Mouse (Mus musculus) spleen, adult 2 months (tissue): ENCODE data around the gene Pim3. TPM values are rescaled to one million over a fixed set of nuclear protein-coding genes. Genes with fewer than 3 reads are reported as not detected.

Experiments used
- DNase-seq, 2 experiments: peaks; one replicate each; pipeline versions ENCODE4 v3.0.0 to v3.0.0-alpha.2; 2012 to 2021; ENCODE audit warnings: low spot score in 2 of 2, low read depth in 1 of 2
- H3K27ac ChIP-seq: fragments of 200-500 bp; 2 replicates; pipeline ENCODE4 v1.5.1; 2012; ENCODE audit warnings: low read length, inconsistent platforms; ENCODE audit not compliant: insufficient read depth
- H3K27me3 ChIP-seq: fragments of 200-500 bp; 2 replicates; pipeline ENCODE4 v1.6.1; 2012; ENCODE audit warnings: mild to moderate bottlenecking, moderate library complexity, low read length, inconsistent platforms; ENCODE audit not compliant: control insufficient read depth, insufficient read depth
- H3K36me3 ChIP-seq: fragments of 200-500 bp; 2 replicates; pipeline ENCODE4 v1.6.1; 2012; ENCODE audit warnings: mild to moderate bottlenecking, low read length, inconsistent platforms; ENCODE audit not compliant: control insufficient read depth, insufficient read depth
- H3K4me1 ChIP-seq: fragments of 200-500 bp; 2 replicates; pipeline ENCODE4 v1.6.1; 2011; ENCODE audit warnings: inconsistent platforms; ENCODE audit not compliant: control insufficient read depth, insufficient read depth, insufficient read length
- H3K4me3 ChIP-seq: fragments of 200-500 bp; 2 replicates; pipeline ENCODE4 v1.5.1; 2011; ENCODE audit warnings: mild to moderate bottlenecking, inconsistent platforms; ENCODE audit not compliant: insufficient read depth, insufficient read length; ENCODE audit errors: extremely low read depth
- CTCF ChIP-seq: fragments of 200-500 bp; IDR thresholded peaks from 2 replicates; pipeline ENCODE4 v1.5.1; 2011; ENCODE audit warnings: mild to moderate bottlenecking, inconsistent platforms; ENCODE audit not compliant: insufficient read depth, insufficient read length, insufficient replicate concordance; ENCODE audit errors: extremely low read depth
- POLR2A ChIP-seq: fragments of 200-500 bp; IDR thresholded peaks from 2 replicates; pipeline ENCODE4 v1.6.1; 2011; ENCODE audit warnings: low read depth, low read length, inconsistent platforms
- WGBS: fragments of 180-500 bp; shearing (Covaris S2); methylation state at CpG from one replicate; pipeline ENCODE4 v1.1.7; 2018; 5-methylcytosine and 5-hydroxymethylcytosine counted together
- polyA plus RNA-seq: library from polyadenylated mRNA; depleted of rRNA; stranded (reverse); fragments of >200 nt; gene quantifications from 2 replicates; pipeline ENCODE4 v1.2.3, GENCODE M21; 2012

The Pim3 gene
- polyA plus RNA-seq, 1 experiment = 16.2 TPM

DNA sequence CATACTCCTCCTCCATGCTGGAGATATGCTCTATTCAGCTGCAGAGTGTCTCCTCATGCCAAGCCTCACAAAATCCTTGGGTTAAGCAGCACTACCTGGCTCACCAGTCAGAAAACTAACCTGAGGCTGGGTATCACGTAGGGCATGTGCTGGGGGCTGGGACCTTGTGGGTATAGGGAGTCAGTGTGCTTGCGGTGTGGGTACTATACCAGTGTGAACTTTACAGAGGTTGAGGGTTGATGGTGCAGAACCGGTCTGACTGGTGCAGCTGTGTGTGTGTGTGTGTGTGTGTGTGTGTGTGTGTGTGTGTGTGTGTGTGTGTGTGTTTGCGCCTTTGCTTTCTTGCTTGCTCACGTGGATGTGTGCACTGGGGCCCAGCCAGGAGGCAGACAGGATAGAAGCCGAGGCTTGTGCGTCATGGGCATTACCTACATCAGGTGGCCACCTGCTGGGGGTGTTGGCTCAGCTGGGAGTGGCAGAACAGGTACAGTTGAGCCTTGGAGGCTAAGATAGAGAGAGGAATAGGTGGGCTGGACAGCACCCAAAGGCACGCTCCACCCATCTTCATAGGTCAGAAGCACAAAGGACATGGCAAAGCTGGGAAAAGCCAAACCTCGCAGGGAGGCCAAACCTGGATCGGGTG, 10.4 kb upstream of the Pim3 start:
- TF ChIP-seq POLR2A = no peak
- TF ChIP-seq CTCF = no peak
- no peak overlapping the region for H3K4me3 ChIP-seq
- WGBS = 75% methylated on average over 9 of the region's 10 CpGs
- H3K36me3 ChIP-seq = no peaks in the 10 kb centered on the region
- DNase-seq = no peak
- no peak overlapping the region for H3K27ac ChIP-seq
- no peaks in the 10 kb centered on the region; the same call in 1 of the 2 replicates for H3K4me1 ChIP-seq
- H3K27me3 ChIP-seq = no peaks in the 10 kb centered on the region

DNA sequence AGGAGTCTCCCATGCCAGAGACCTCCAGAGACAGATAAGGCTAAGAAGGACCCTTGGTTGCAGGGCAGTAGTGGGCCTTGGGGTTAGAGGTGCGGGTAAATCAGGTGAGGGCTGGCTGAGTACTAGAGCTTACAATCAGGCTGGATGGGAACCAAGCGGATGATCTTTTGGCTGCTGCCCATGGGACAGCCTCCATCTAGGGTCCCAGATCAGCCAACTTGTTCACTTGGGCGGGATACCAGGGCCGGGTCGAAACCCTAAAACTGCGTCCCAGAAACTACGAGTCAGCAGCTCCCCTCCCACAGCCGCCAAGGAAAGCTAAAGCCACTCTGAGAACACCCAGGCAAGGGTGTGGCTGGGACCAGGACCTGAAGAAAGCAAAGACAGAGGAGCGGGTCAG, 8.9 kb upstream of the Pim3 start:
- no peaks in the 10 kb centered on the region for H3K27me3 ChIP-seq
- no peaks in the 10 kb centered on the region; the same call in 1 of the 2 replicates for H3K4me1 ChIP-seq
- WGBS = 92% methylated on average over 9 of the region's 9 CpGs
- no peaks in the 10 kb centered on the region for H3K36me3 ChIP-seq
- no peak for DNase-seq
- H3K27ac ChIP-seq = no peak overlapping the region
- H3K4me3 ChIP-seq = no peak overlapping the region
- TF ChIP-seq POLR2A = no peak
- no peak for TF ChIP-seq CTCF

DNA sequence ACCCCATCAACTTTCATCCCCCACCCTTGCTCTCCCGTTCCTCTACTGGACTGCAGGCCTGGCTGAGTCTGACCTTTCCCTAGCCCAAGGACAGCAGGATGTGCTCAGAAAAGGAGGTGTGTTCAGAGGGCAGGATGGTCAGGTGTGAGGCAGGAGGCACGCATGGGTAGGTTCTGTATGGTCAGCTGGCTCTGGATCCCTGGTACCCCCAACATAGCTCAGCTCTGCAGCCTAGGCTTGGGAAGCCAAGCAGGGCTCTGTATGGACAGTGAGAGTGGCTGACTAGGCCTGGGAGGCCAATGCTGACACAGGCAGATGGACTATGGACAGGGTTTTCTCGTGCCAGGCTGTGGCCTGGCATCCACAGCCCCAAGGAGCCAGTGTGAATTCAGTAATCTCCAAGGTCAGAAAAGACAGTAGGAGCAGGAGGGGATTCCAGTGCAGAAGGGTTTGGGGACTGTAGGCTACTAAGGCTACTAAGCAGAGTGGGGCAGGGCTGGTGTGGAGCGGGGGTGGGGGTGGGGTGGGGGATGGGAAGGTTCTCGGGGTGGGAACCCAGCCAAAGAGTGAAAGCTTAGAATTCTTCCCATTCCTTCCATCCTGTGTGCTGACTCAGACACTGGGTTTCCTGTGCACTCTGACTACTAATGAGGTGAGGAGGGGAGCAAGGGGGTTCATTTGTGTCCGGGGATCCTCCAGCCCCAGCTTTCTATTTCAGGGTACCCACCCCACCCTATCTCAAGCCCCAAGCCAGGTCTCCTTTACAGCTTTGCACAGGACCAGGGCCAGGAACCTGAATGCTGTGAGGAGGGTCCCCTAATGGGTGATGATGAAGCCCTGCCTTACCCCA, 7.6 kb upstream of the Pim3 start:
- no peaks in the 10 kb centered on the region for H3K36me3 ChIP-seq
- no peaks in the 10 kb centered on the region; the same call in 1 of the 2 replicates for H3K4me1 ChIP-seq
- no peak overlapping the region for H3K4me3 ChIP-seq
- 51% methylated on average over 6 of the region's 6 CpGs for whole genome bisulfite sequencing
- H3K27me3 ChIP-seq = no peaks in the 10 kb centered on the region
- TF ChIP-seq CTCF (no peak), POLR2A (no peak)
- H3K27ac ChIP-seq = no peak overlapping the region
- no peak for DNase-seq

DNA sequence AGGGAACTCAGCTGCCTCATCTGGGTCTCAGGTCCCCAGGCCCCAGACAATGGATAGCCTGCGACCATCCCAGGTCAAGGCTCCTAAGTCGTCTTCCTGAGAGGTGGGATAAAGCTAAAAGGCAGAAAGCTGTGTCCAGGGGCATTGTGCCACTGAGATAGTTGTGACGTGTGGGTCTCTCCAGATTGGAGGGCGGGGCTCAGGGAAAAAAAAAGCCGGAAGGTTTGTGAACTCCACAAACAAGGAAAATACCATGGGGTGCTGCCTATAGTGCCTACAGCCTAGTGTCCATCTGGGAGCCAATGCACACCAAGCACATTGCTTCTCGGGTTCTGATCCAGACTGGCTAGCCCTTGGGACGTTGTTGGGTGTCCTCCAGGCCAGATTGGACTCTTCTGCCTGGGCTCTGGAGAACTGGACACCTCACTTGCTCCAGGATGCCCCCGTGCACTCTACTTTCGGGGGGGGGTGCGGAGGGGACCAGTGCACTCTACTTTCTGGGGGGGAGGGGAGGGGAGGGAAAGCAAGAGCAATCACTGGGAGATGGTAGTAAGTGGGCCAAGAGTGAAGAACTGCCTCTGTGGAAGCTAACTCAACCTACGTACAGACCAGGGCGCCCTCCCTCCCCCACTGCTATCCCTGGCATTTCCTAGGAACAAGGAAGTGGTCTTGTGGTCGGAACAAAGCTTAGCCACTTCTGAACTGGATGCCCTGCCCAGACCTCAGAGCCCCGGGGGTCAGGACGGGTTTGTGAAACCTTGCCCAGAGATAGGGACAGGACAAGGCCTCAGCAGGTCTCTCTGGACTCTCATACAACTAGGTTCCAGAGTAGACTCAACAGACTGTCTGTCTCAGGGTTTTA, 6.8 kb upstream of the Pim3 start:
- Histone ChIP-seq H3K4me1 (no peaks in the 10 kb centered on the region; the same call in 1 of the 2 replicates), H3K27ac (no peak overlapping the region), H3K4me3 (no peak overlapping the region), H3K27me3 (no peaks in the 10 kb centered on the region), H3K36me3 (no peaks in the 10 kb centered on the region)
- 63% methylated on average over 15 of the region's 15 CpGs for WGBS
- TF ChIP-seq POLR2A = no peak
- no peak for TF ChIP-seq CTCF
- DNase-seq = no peak

DNA sequence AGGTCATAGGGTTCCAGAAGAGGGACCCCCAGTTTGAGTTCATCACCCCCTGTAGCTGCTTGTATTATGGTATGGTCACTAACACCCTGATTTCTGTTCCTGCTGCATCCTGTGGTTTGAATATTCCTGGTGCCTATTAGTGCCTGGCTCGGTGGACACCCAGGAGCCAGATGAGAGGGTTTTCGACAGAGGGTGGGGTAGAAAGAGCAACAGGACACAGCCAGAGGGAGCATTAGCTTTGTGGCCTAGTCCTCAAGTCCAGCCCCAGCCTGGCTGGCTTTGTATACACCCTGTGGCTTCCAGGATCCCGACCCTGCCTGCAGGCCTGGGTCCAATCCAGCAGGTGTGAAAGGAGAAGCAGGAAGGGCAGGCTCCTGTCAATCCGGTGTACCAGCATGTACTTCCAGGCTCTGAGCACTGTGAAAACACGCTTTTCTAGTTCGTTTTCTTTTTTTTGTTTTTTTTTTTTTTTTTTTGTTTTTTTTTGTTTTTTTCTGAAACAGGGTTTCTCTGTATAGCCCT, 6.0 kb upstream of the Pim3 start:
- H3K36me3 ChIP-seq = no peaks in the 10 kb centered on the region
- H3K27me3 ChIP-seq = no peaks in the 10 kb centered on the region
- no peak for TF ChIP-seq POLR2A
- TF ChIP-seq CTCF = no peak
- H3K27ac ChIP-seq = no peak overlapping the region
- H3K4me3 ChIP-seq = no peak overlapping the region
- no peak for DNase-seq
- 79% methylated on average over 6 of the region's 6 CpGs for WGBS
- no peaks in the 10 kb centered on the region; the same call in 1 of the 2 replicates for H3K4me1 ChIP-seq

DNA sequence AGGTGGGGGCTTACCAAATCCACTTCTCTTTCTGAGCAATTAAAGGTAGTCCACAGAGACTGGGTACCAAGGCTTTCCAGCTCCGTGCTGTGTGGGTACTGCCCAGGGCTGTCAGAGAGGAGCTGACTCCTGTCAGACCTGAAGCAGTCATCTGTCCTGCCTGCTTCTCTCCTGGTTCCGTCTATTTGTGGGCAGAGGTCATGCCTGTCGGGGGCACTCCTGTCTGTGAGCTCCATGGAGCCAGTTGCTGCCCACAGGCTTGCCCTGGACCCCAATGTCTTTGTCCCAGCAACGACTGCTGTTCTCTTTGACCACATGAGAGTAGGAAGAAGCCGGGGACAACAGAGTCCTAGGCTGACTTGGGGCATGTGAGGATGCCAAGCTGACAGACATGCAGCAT, 5.4 kb upstream of the Pim3 start:
- no peak for DNase-seq
- H3K27me3 ChIP-seq = no peaks in the 10 kb centered on the region
- no peak for TF ChIP-seq POLR2A

More for the DNA sequence above, 5.4 kb upstream of the Pim3 start:
- Histone ChIP-seq H3K4me1 (peaks cover 3% of the 10 kb centered on the region; the same call in 1 of the 2 replicates), H3K36me3 (no peaks in the 10 kb centered on the region), H3K4me3 (no peak overlapping the region), H3K27ac (no peak overlapping the region)
- WGBS = 83% methylated on average over 5 of the region's 5 CpGs
